Mouse (Mus musculus) ES-Bruce4 (cell line): ENCODE measurements around the gene Klhl25. TPM values are rescaled to one million over a fixed set of nuclear protein-coding genes. Genes with fewer than 3 reads are reported as not detected.
"Not testable (repeated sequence)": the region's sequence is repeated elsewhere in the genome, so short reads cannot be mapped to it uniquely, and the experiment has no call there.

Experiments
- H3K27ac ChIP-seq: 2 replicates; pipeline ENCODE4 v1.5.1; 2012; ENCODE audit warnings: low read length, inconsistent platforms; ENCODE audit not compliant: insufficient read depth
- H3K27me3 ChIP-seq: 2 replicates; pipeline ENCODE4 v1.6.1; 2012; ENCODE audit warnings: mild to moderate bottlenecking, low read length, inconsistent platforms; ENCODE audit not compliant: control insufficient read depth, poor library complexity, insufficient read depth, severe bottlenecking
- H3K36me3 ChIP-seq: 2 replicates; pipeline ENCODE4 v1.6.1; 2012; ENCODE audit warnings: inconsistent platforms, mild to moderate bottlenecking, low read length, moderate library complexity; ENCODE audit not compliant: control insufficient read depth, poor library complexity, insufficient read depth, severe bottlenecking
- H3K4me1 ChIP-seq: one replicate; pipeline ENCODE4 v1.8.1; 2011; ENCODE audit warnings: low read length; ENCODE audit not compliant: control insufficient read depth, insufficient read depth
- H3K4me3 ChIP-seq: 2 replicates; pipeline ENCODE4 v1.5.1; 2011; ENCODE audit warnings: low read depth, mild to moderate bottlenecking, low read length
- H3K9ac ChIP-seq: 2 replicates; pipeline ENCODE4 v1.6.1; 2012; ENCODE audit warnings: low read depth, mild to moderate bottlenecking, inconsistent platforms; ENCODE audit not compliant: poor library complexity, severe bottlenecking
- H3K9me3 ChIP-seq: replicated peaks from 2 replicates; pipeline ENCODE4 v1.6.1; 2012; ENCODE audit warnings: mild to moderate bottlenecking, low read length, inconsistent platforms; ENCODE audit not compliant: control insufficient read depth, poor library complexity, insufficient read depth, severe bottlenecking
- CTCF ChIP-seq: IDR thresholded peaks from one replicate; pipeline ENCODE4 v1.8.1; 2011; ENCODE audit warnings: low read depth, low read length
- EP300 ChIP-seq: IDR thresholded peaks from 2 replicates; pipeline ENCODE4 v1.6.1; 2011; ENCODE audit warnings: low read depth, low read length; ENCODE audit not compliant: insufficient read depth
- POLR2A ChIP-seq: IDR thresholded peaks from one replicate; pipeline ENCODE4 v1.8.1; 2011; ENCODE audit warnings: low read length; ENCODE audit not compliant: insufficient read depth
- polyA plus RNA-seq: library from polyadenylated mRNA; stranded (reverse); fragments of >200 nt; gene quantifications from 2 replicates; pipeline ENCODE4 v1.2.4, GENCODE M21; 2011; ENCODE audit warnings: low read depth; ENCODE audit not compliant: missing spikeins, insufficient read depth, insufficient read length

The Klhl25 gene
- polyA plus RNA-seq, 1 experiment: 10.9 TPM

GRCm38 (mm10) chr7:75870551-75870950, 22.4 kb downstream of the Klhl25 start:
- Histone ChIP-seq H3K9me3 (no peaks in the 10 kb centered on the region), H3K4me3 (no peak overlapping the region), H3K36me3 (no peaks in the 10 kb centered on the region; the same call in 1 of the 2 replicates), H3K9ac (no peak overlapping the region), H3K27me3 (no peaks in the 10 kb centered on the region), H3K4me1 (peaks cover 6% of the 10 kb centered on the region), H3K27ac (no peak overlapping the region)
- TF ChIP-seq POLR2A: no peak
- no peak for TF ChIP-seq CTCF
- TF ChIP-seq EP300: no peak

DNA sequence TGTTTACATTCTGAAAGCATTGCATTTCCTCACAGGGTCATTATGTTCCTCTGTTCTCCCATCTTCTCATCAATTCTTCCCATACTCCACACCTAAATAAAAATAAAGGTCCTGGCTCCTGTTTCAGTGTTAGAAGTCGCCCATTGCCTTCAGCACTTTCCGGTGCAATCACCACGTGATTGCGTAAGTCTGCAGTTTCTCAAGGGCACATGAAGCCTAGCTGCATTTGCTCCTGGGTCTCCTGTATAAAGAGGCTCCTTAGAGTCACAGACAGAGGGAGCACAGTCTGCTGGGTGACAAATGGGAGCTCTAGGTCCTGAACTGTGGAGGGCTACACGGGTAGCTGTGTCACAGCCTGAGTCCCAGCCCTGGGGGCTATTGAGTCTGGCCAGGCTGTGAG, 24.1 kb downstream of the Klhl25 start:
- H3K4me3 ChIP-seq: no peak overlapping the region
- no peak overlapping the region for H3K27ac ChIP-seq
- H3K9me3 ChIP-seq: no peaks in the 10 kb centered on the region
- no peaks in the 10 kb centered on the region for H3K36me3 ChIP-seq
- H3K9ac ChIP-seq: no peak overlapping the region
- no peaks in the 10 kb centered on the region for H3K27me3 ChIP-seq
- no peak for TF ChIP-seq POLR2A
- no peak for TF ChIP-seq EP300
- TF ChIP-seq CTCF: no peak
- H3K4me1 ChIP-seq: peaks cover 6% of the 10 kb centered on the region

DNA sequence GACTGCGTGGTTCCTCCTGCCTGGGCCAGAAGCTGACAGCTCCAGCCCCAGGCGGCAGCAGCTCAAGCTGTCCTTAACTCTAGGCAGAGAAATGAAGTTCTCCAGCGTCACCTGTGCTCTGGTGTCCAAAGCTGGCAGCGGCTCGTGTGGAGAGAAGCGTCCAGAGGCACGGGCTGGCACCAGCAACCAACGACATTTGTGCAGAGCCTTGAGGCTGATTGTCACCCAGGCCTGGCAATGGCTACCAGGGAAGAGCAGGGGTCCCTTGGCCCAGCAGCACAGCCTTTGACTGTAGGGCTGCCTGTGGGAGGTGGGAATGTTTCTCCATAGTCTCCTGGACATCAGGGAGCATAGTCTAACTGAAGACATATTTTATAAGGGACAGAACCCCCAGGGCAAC, 24.6 kb downstream of the Klhl25 start:
- H3K9me3 ChIP-seq: no peaks in the 10 kb centered on the region
- H3K9ac ChIP-seq: no peak overlapping the region
- TF ChIP-seq CTCF: no peak
- no peak for TF ChIP-seq EP300
- TF ChIP-seq POLR2A: no peak
- no peaks in the 10 kb centered on the region for H3K27me3 ChIP-seq
- no peaks in the 10 kb centered on the region for H3K36me3 ChIP-seq
- no peak overlapping the region for H3K4me3 ChIP-seq
- H3K27ac ChIP-seq: no peak overlapping the region
- peaks cover 6% of the 10 kb centered on the region for H3K4me1 ChIP-seq

DNA sequence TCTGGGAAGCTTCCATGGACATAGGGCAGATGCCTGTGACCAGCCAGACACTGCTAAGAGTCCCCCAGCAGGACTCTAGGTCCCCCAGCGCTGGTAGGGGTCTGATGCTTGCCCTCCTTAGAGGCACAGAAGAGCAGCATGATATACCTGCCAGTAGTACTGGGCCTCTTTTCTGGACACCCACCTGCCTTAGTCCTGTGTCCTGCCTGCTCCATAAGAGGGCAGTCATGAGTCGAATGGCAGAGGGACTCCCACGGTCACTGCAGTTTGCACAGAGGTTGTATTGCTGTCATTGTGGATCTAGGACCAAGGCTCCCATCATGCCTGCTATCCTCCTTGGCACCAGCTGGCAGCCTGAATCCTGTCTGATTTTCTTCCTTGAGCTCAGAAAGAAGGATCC, 25.1 kb downstream of the Klhl25 start:
- Histone ChIP-seq H3K9ac (no peak overlapping the region), H3K4me3 (no peak overlapping the region), H3K27me3 (no peaks in the 10 kb centered on the region), H3K9me3 (no peaks in the 10 kb centered on the region), H3K4me1 (peaks cover 6% of the 10 kb centered on the region), H3K36me3 (no peaks in the 10 kb centered on the region), H3K27ac (no peak overlapping the region)
- TF ChIP-seq CTCF: peak; percentile 60
- no peak for TF ChIP-seq EP300
- no peak for TF ChIP-seq POLR2A

- H3K9ac ChIP-seq: no peak overlapping the region
- no peak overlapping the region for H3K27ac ChIP-seq
- H3K36me3 ChIP-seq: no peaks in the 10 kb centered on the region
- peaks cover 6% of the 10 kb centered on the region for H3K4me1 ChIP-seq
- TF ChIP-seq EP300: no peak
- no peak for TF ChIP-seq CTCF
- no peak for TF ChIP-seq POLR2A
- H3K4me3 ChIP-seq: no peak overlapping the region
- no peaks in the 10 kb centered on the region for H3K27me3 ChIP-seq
- H3K9me3 ChIP-seq: no peaks in the 10 kb centered on the region
Observed at GRCm38 (mm10) chr7:75873746-75874145, 25.6 kb downstream of the Klhl25 start.

DNA sequence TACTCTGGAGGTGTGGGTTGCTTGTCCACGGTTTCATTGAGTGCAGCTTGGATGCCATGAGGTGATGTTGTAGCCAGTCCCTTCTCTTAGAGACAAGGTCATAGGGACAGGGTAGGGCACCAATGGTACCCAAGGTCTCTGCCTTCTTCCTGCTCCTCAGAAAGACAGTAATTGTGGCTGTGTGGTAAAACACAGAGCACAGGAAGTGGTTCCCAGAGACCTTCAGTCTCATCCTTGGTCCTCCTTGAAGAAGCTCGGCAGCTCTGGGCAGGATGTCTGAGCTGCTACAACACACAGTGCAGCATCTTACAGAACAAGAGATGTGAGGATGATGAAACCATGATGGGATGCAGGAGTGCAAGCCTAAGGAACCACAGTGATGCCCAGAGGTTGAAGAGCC, 31.3 kb downstream of the Klhl25 start:
- H3K27ac ChIP-seq, H3K9me3 ChIP-seq, H3K4me3 ChIP-seq, H3K36me3 ChIP-seq, H3K27me3 ChIP-seq, H3K9ac ChIP-seq, H3K4me1 ChIP-seq: not testable (repeated sequence)

GRCm38 (mm10) chr7:75880236-75880635, 32.1 kb downstream of the Klhl25 start:
- H3K9ac ChIP-seq: no peak overlapping the region
- TF ChIP-seq CTCF: no peak
- no peak for TF ChIP-seq EP300
- no peak for TF ChIP-seq POLR2A
- H3K27me3 ChIP-seq: no peaks in the 10 kb centered on the region
- no peak overlapping the region for H3K27ac ChIP-seq
- H3K9me3 ChIP-seq: no peaks in the 10 kb centered on the region
- no peak overlapping the region for H3K4me3 ChIP-seq
- no peaks in the 10 kb centered on the region for H3K4me1 ChIP-seq
- no peaks in the 10 kb centered on the region for H3K36me3 ChIP-seq
